Mouse (Mus musculus) T-cell, adult 2 months (primary cell): ENCODE results near the gene Chkb.

ENCODE experiments used
- DNase-seq: peaks from one replicate; pipeline ENCODE4 v3.0.0; 2022; ENCODE audit warnings: low spot score

Chkb gene

DNA sequence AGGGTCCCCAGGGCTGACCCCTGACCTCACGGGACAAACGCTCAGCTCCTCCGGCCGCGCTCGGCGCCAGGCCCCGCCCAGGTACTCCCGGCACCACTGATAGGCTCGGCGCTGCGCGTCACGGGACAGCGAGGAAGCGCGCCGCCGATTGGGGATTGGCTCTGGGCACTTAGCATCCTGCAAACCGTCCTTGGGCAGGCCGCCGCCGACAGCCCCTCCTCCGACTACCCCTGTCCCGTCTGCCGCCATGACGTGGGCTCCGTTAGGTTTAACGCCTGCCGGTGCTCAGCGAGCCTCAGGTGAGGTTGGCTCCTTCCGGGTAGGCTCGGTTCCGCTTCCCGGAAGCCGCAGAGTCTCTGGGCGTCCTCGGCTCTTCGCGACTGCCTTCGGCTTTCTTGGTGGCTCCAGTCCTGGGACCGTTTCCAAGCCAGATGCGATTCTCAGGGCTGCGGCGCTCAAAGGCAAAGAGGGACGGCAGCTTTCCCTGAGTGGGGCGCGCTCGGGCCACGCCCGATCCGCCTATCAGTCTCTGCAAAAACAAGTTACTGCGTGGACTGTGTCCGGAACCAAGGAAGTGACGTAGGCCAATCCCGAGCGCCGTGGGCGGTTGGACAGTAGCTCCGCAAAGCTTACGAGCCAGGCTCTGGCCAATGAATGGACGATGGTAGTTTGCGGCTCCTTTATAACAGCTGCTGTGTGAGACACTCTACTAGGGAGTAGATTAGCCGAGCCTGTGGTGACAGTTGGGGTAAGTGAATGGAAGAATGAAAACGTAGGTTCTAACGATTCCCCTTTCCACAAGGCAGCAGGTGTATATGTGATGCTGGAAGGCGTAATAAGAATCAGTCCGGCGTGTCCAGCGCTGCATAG, at the start of gene Chkb, which contains the start of the genes C730034F03Rik and Gm44502:
Gene Chkb (minus strand): TSS at position 557 of the 870 bp plus-strand sequence.
Gene C730034F03Rik (plus strand): TSS at position 238 of the 870 bp plus-strand sequence.
Gene Gm44502 (minus strand): TSS at position 345 of the 870 bp plus-strand sequence.
- peak; percentile 94 for DNase-seq

DNA sequence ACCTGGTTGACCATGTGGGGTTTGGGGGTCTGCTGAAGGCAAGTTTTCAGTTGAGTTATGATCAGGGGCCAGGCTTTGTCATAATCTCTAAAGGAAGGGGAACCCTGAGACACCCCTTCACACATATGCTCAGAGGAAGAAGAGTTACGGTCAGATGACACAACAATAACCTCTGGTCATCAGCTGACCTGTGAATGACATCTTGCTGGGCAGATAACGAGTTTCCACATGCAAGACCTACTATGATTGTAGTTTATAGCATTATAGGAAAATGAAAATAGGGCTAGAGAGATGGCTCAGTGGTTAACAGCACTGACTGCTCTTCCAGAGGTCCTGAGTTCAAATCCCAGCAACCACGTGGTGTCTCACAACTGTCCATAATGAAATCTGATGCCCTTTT, 48.9 kb upstream of the Chkb start:
- DNase-seq: no peak

DNA sequence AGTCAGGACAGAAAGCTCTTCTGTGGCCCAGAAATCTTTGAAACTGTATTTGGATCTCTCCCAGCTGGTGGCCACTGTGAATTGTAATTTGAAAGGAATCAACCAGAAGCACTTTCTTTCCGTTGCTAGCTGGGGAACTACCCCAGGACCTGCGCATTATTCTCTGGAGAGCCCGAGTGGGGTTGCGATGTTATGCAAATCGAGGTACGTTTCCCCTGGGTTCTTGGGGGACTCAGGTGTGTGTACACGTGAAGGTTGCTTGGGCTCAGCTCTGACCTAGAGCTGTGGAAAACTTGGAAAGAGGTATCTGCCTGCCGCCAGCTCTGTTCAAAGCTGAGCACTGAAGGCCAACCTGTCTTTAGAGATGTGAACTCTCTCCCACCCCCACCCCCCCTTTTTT, 48.1 kb upstream of the Chkb start:
- no peak for DNase-seq

DNA sequence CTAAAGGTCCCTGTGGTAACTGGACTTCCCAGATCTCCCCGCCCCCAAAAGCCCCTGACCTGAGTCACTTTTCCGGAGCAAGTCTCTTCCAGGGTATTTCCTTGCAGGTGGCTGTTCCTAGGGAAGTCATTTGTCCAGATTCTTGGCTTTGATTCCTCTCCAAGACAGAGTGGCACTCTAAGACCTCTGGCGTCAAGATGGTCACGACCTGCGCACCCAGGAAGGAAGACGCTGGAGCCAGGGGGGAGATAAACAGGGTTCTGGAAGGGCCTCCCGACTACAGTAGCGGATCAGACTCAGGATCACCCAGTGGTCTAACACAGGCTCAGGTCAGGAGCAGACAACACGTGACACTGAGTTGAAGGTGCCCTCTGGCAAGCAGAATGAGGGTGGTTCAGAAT, 47.4 kb upstream of the Chkb start, which contains the start of gene Arsa:
Gene Arsa (minus strand): TSS at position 335 of the 401 bp plus-strand sequence.
- no peak for DNase-seq

DNA sequence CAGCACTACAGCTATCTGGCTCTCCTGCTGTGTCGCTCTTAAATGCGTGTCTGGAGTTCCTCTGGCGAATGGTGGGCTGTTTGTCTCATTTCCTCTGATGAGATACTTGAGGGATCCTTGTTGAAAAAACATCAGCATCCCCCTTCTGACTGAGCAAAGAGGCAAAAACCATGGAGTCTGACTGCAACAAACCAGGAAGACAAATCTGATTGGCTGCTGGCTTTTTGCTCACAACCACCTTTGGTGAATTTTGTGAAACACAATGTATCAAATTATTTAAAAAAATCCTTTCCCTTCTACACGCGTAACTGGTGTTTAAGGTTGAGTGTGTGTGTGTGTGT, 46.7 kb upstream of the Chkb start:
- no peak for DNase-seq

DNA sequence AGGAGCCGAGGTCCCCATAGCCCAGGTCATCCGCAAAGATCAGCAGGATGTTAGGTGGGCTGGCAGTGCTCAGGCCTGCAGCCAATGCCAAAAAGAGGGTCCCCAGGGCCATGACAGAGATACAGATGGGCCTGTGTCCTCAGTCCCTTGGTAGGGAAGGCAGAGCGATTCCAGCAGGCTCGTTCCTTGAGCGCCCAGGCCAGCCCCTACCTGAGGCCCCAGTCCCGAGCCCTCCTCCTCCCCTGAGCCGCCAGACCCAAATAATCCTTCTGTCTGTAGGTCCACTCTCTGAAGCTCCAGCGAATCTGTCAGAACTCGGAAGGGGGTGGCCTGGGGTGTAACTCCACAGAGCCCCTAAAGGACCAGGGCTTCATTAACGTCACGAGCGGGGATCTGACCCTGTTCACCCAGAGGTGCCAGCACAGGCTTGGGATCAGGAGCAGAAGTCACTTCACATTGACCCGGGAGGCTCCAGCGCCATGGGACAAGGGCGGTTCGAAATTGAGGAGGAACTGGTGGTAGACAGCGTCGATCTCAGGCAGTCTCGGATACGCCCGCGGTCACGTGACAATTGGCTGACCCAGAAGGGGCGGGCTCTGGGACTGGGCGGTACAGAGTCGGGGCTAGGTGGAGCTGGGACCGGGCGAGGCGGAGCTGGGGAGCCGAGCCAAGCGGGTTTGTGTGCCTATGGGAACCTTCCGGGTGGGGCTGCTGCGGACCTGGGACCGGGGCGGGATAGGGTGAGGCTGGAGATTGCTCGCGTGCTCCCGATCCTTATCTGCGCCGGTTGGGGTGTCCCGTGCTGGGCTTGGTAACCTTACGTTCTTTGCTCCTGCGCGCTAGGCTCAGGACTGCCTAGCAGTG, 46.1 kb upstream of the Chkb start:
- peak; percentile 91 for DNase-seq

DNA sequence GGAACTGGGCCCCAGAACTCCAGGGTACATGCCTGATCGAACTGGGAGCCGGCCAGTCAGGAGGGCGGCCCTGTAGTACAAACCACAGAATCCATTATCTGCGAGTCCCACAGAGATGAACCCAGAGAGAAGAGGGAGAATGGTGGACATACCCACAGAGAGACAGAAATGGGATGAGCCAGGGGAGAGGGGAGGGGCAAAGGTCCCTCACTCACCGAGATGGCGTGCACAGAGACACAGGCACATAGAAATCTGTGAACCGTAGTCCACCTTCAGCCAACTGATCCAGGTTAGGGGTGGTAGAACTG, 45.5 kb upstream of the Chkb start:
- no peak for DNase-seq

DNA sequence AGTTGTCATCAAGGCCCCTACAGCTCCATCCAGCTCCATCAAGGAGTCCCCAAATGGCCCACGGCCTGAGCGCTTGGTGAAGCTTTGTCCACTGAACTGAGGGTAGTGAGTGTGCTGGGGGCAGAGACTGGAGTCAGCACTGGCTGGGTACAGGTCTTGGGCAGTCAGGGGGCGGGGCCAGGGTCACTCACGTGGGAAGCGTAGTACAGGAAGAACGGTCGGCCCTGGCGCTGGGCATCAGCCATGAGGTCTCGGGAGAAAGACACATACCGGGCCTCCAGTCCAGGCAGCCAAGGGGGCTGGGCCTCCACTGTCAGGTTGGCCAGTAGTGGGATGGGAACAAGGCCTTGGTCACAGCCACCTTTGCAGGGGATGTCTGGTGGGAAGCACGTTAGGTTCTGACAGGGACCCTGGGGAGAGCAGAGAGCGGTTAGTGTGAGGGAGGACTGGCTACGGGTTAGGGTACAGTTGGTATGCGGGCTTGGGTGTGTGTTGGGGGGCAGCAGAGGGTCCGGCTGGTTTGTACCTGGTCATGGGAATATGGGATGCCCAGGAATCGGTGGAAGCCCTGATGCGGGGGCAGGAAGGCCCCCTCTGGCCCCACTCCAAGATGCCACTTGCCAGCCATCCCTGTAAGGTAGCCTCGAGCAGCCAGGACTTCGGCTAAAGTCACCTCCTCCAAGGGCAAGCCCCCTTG, 45.0 kb upstream of the Chkb start:
- DNase-seq: no peak

DNA sequence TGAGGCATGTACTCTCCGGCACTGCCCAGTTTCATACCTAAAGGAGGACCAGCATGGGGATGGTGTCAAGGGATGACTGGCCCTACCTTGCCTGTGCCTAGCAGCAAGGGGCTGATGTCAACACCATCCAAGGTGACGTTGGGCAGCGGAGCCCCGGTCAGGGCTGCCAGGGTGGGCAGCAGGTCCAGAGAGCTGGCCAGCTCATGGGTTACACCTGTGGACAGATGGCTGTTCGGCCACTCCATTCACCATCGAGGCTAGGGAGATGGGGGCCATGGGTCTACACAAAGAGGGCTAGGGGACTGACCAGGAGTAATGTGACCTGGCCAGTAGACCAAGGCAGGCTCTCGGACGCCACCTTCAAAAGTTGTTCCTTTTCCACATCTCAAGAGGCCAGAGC, 44.2 kb upstream of the Chkb start:
- no peak for DNase-seq

DNA sequence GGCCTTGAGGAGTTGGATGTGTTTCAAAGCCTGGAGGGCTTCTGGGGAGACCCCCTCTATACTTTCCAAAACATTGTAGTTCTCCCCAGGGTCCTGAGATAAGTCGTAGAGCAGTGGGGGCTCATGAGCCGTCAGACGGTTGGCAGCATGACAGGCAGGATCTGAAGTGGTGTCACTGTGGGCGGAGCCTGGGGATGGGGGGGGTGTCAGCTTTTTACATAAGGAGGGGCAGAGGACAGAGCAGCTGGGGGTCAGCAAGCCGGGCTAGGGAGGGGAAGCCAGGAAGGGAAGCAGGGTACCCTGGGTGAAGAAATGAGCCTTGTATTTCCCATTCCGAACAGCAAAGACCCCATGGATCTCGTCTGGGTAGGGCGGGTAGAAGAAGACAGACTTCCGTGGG, 43.7 kb upstream of the Chkb start:
- no peak for DNase-seq

DNA sequence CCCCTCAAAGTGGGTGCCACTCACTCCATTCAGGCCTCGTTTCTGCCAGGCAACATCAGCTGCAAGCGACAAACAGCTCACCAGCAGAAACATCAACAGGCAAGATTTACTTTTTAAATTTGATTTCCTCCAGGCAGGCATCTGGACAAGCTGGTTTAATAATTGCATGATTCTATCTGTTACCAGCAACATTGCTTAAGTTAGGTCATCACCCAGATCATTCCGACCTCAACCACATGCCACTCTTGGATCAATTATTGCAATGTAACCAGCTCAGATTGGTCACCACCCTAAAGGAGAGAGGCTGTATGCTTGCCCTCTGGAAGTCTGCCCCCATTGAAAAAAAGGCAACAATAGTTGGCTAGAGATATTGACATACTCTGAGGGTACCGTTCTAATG, 41.8 kb upstream of the Chkb start:
- DNase-seq: no peak

DNA sequence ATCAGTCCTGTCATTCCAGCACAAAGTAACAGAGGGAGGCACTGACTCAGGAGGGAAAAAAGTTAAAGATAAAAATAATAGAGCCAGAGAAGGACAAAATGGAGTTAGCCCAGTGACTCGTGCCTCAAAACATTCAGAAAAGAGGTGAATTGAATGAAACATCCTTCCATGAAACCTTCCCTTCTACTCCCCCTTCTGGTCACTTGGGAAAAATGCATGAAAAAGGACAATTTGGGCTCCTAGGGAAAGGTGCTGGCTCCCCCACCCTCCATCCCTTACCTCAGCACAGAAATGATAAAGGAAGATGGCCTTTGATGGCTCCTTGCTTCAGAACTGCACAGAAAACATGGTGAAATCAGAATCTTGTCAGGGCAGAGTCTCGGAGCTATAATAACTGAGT, 38.9 kb upstream of the Chkb start:
- no peak for DNase-seq

DNA sequence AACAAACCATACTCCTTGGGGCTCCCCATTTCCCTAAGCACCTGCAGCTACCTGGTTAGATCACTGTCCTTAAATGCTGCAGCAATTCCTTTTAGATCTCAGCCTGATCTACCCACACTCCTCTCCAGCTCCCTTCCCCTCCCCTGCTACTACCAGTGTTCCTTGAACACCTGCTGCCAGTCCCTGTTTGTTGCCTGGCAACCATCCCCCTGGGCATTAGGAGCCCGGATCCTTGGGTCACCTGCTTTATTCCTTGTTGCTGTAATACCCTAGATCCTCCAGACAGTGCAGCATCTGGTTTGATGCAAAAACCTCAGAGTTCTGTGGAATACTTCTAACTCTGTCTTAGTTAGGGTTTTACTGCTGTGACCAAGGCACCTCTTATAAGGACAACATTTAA, 35.3 kb upstream of the Chkb start:
- no peak for DNase-seq

DNA sequence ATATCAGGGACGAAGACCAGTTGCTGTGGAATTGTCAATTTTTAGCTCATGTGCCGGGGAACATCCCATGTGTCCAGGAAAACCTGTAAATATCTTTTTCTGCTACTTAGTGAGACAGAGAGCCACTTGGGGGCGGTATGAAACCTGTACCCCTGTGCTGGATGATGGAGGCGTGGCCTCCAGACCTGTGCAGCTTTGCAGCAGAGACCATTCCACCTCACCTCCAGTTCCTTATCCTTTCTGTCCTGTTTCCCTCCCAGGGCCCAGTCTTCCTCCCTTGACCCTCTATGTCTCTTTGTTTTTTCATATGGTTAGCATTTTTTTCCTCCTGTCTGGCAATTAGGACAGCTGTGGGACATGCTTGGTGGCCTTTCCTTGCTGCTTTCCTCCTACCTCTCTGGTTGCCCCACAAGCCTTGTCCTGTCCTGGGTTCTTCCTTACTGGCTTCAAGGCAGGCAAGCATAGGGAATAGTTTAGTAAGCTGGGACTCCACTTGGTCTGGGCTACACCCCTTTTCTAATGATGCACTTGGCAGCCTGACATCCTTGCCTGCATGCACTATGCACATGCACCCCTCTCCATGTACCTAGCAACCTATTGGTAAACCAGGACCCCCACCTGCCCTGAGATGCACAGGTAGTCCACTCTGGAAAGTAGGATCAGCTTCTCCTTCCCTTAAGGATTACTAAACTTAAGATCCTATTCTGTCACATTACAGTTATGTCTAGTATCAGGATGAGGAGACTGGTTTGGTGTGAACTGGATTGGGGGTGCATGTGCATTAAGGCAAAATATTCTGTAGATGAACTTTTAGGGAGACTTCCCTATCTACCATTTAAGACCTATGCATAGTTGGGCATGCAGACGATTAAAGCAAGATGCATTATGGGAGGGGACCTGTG, 33.9 kb upstream of the Chkb start:
- no peak for DNase-seq

DNA sequence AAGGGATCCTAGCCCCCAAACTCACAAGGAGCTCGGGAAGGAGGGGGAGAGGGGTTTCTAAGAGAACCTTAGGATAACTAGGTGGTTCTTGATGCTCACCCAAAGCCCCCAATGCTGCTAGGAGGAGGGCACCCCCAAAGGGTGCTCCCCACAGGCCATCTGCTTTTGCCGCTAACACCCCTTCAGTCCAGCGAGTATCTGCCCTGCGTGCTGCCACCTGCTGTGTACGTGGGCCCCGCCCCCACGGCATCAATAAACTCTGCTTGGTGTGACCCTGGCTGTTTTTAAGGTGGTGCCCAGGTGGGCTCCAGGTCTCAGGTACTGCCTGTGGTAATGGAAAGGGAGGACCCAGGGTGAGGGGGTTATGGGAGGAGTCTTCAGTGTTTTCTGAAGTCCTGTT, 32.5 kb upstream of the Chkb start:
- DNase-seq: no peak

DNA sequence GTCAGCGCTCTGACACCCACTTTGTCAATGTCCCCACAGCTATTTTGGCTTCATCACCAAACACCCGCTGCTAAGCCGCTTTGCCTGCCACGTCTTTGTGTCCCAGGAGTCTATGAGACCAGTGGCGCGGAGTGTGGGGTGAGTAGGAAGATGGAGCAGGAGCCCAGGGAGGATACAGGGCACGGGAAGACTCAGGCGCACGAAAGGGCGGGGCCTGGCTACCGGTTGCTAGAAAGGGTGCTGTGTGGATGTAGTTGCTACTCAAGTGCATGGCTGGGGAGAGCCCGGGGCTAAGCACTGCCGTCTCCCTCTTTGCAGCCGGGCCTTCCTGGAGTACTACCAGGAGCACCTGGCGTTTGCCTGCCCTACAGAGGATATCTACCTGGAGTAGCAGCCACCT, 31.6 kb upstream of the Chkb start:
- no peak for DNase-seq

DNA sequence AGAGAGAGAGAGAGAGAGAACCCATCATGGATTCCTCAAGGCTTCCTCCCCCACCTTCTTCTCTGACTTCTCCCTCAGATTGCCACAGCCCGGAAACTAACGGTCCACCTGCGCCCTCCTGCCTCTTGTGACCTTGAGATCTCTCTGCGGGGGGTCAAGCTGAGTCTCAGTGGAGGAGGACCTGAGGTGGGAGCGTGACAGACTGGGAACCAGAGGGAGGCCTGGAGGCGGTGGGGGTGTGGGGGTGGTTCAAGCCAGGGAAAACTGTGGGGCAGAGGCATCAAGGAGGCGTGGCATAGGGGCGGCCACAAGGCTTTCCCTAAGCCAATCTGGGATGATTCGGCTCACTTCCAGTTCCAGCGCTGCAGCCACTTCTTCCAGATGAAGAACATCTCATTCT, 30.6 kb upstream of the Chkb start:
- DNase-seq: no peak

DNA sequence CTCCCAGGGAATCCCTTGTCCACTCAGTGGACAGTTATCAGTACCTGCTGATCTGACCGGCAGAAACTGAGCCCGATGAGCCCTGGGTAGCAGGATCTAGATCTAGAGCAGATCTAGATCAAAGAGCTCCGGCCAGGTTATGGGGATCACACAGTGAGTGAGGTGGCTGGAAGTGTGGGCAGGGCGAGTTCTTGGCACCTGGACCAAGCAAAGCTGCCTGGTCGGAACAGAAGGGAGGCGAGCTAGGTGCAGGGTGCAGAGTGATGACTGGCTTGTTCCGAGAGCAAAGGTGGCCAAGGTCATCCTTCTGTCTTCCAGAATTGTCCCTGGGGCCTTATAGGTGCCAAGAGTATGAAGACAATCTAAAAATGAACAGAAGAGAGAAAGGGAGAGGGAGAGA, 30.1 kb upstream of the Chkb start:
- no peak for DNase-seq

DNA sequence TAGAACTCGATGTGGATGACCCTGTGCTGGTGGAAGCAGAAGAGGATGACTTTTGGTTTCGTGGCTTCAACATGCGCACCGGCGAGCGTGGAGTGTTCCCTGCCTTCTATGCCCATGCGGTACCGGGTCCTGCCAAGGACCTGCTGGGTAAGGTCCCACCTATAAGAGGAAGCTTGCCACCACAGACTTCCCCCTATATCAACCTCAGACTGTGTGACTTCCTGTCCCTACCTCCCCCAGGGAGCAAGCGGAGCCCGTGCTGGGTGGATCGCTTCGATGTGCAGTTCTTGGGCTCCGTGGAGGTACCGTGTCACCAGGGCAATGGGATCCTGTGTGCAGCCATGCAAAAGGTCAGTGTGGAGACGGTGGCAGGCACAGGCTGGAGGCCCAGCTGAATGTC, 29.2 kb upstream of the Chkb start:
- DNase-seq: peak; percentile 20

DNA sequence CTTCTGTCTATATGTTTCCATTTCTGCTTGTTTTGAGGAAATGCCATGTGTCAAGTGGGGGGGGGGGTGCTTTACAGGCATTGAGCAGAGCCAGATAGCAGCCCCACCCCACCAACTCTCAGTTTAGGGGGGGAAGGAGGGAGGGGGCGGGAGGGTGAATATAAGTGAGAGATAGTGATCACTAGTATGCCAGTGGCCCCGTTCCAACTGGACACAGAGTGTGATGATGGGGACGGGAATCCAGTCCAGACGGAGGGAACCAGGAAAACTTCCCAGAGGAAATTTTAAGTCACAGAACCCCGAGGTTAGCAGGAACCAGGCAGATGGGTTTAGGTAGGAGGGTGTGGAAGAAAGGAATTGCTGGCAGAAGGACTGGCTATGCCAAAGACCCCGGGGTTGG, 25.9 kb upstream of the Chkb start:
- DNase-seq: no peak

DNA sequence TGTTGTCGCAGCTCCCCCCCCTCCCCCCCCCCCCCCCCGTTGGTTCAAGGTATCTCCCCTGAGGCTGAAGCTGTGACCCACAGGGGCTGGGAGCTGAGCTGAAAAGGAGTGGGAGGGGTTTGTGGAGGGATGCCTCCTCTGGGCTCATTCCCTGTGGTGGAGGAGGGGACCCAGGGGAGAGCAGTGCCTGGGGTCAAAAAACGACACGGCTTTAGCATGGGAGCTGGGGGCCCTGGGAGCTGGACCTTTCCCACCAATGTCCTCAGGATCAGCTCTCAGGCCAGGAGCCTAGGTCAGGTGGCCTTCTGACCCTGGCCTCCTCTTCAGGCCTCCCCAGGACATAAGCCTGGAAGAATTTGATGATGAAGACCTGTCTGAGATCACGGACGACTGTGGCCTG, 25.1 kb upstream of the Chkb start:
- DNase-seq: no peak
